Mouse (Mus musculus): Measurements from ENCODE around the gene Itgal. TPM values are rescaled to one million over a fixed set of nuclear protein-coding genes. Genes with fewer than 3 reads are reported as not detected.

Itgal gene
- 239 and 332 TPM in 2 replicates for total RNA-seq (2023)

DNA sequence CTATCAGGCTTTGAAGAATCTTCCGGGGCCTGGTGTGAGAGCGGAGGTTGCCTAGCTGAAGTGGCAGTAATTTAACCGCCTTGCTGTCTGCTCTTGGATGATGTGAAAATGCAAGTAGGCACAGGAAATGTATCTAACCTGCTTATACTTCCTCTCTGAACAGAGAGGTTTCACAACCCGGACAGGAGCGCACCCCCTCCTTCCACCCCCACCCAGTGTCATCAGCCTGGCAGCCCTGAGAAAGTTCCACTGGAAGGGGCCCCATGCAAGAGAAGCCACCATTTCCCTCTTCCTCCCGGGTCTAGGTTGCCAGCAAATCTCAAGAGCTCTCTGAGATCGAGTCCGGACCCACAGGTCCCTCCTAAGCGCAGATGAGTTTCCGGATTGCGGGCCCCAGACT lies at the start of gene Itgal:
Gene Itgal, plus strand, starts transcription at position 163 of the 400 bp plus-strand sequence.

DNA sequence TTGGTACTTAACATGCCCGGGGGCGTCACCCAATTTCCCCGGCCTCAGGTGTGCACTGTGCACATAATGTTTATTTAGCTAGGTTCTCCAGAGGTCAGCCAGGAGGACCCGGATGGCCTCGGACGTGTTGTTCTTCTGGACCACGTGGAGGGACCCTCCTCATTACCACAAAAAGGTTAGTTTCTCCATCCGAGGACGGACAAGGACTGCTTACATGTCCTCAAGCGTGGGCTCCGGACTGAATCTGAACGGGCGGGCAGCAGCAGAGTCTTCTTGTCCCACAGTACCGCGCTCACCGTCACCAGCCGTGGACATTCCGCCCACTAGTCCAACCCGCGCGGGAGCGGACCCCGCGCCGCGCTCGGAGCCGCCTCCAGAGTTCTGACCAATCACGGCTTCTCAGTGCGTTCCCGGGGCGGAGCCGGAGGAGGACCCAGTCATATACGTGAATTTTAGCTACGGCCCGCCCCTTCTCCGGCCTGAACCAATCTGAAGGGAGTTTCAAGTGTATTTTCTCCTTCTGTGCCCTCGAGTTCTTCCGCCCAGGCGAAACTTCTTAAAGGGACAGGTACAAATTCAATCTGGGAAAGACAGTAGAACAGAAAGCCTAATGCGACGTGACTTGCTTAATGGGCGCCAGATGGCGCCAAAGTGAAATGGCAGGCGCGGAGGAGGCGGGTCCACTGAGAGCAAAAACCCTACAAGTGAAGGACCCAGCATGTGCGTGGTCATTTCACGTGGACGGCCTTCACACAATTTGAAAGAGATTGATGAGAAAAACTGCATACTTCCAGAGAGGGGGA lies 35.5 kb upstream of the Itgal start, which contains the start of gene Dctpp1:
Gene Dctpp1, minus strand, starts transcription at position 401 of the 803 bp plus-strand sequence.

DNA sequence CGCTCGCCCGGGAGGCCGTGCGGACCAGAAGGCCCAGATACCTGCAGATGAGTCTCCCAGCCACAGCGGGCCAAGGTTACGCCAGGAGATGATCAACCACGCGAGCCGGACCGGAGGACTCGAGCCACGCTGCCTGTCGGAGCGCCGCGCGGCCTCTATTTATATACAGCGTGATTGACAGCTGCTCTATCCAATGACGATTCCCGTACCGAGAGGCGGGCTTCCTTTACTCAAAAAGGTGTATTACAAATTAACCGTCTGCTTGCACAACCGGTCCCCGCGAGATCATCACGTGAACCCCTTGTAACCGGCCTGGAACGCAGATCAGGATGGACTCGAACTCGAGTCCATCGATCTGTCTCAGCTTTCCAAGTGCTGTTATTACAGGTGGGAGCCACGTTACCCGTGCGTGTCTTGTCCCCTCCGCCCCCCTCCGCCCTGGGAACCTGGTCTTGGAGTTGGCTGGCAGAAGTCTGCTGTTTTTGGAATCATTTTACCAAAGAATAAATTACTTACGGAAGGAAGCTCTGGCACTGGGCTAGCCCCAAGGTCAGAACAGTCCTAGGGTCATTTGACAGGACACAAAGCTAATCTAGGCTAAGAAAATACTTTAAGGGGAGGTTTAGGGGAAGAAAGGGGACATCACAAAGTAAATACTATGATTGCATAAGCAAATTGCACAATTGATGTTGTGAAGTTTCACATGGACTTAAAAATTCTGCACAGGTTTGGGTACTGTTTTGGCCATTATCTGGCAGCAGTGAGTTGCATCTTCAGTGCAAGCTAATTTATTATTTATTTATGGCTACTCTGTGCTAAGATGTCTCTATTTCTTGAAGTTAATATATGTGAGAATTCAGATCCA lies 21.9 kb upstream of the Itgal start, which contains the start of gene Sephs2:
Gene Sephs2, minus strand, starts transcription at position 131 of the 865 bp plus-strand sequence.

DNA sequence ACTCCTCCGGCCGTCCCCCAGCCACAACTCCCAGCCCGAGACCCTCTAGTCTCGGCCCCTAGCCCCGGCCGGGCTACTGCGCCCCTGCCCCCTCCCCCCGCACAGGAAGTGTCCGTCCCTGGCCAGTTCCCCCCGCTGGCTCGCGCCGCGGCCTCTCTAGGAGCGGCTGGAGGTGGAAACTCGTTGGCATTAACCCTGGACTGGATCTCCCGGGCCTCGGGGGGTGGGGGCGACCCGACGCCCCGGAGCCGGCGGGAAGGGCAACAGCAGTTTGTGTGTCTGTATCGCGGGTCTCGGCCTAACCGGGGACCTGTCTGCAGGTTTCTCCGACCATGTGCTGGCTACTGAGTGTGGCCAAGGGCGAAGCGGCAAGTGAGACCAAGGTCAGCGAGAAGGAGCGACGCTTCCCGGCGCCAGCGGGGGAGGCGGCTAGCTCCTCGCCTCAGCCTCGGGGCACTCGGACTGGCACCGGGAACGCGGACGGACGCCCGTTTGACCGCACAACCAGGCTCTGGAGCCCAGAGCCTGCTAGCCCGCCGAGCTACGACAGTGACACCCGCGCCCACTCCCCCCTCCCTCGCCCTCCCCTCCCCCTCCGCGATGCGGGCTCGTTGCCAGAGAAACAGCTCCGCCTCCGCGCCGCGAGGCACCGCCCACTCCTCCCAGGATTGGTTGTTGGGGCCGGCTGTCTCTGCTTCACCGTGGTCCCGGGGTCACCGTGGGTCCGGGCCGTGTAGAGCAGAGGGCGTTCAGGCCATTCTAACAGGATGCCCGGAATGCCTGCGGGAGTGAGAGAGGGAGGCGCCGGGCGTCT lies 49.7 kb downstream of the Itgal start, which contains the start of gene Zfp768:
Gene Zfp768, minus strand, starts transcription at position 78 of the 814 bp plus-strand sequence.

DNA sequence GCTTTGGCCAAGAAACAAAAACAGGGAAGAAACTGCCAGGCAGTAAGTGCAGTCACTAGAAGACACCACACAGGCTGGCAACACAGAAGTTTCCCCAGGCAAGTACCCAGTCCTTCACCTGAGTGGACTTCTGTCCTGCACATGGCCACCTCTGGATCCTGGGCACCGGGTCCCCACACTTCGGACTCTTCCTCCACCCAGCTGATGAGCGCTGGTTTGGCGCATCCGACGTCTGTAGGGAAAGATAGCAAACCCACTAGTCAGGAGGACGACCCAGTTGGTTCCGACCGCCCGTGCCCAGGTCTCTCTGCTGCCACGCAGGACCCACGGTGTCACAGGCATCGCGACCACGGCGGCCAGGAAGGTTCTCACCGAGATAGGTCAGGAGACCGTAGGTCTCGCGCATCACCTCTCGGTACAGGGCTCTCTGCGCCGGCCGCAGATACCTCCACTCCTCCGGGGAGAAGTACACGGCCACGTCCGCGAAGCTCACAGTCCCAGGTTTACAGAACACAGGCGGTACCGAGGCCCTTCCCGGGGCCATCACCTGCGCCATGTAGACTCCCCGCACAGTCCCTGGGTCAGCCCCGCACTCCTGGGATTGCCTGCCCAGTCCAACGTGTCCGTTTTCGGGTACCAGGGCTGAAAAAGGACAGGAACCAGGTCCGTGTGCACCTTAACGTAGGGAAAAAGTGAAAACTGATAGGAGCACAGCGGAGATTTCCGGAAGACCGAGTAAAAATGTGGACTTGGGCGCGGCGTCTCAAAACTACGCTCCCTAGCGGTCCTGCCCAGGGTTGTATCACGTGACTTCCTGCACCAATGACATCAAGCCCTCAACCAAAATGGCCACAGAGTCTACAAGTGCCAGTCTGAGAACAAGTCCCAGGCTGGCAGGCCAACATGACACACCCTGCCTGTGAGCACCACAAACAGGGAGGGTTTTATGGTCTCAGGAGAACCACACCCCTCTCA lies 79.5 kb downstream of the Itgal start, which contains the start of gene Zfp747:
Gene Zfp747, minus strand, starts transcription at position 780 of the 975 bp plus-strand sequence.

Other genes with a start within 250 kb of the Itgal start
- gene Zg16, start 208.9 kb upstream of the Itgal start, total RNA-seq (2023), result 1.2 TPM in 1 of 2 replicates, not detected in the other
- 155 and 172 TPM in 2 replicates for gene AI467606, start 204.9 kb upstream of the Itgal start, total RNA-seq (2023)
- gene Qprt, start 174.0 kb upstream of the Itgal start, total RNA-seq (2023), result 2.0 and 3.8 TPM in 2 replicates
- gene Spn, start 158.4 kb upstream of the Itgal start, total RNA-seq (2023), result 96.9 and 102 TPM in 2 replicates
- 47.6 and 62.2 TPM in 2 replicates for gene Cd2bp2, start 100.2 kb upstream of the Itgal start, total RNA-seq (2023)
- gene Tbc1d10b, start 87.8 kb upstream of the Itgal start, total RNA-seq (2023), result 106 and 122 TPM in 2 replicates
- 6.7 and 11.1 TPM in 2 replicates for gene Mylpf, start 87.4 kb upstream of the Itgal start, total RNA-seq (2023)
- gene Zfp553, start 63.2 kb upstream of the Itgal start, total RNA-seq (2023), result 2.8 and 4.0 TPM in 2 replicates
- 107 and 123 TPM in 2 replicates for gene Sept1, start 63.1 kb upstream of the Itgal start, total RNA-seq (2023)
- gene Zfp771, start 52.0 kb upstream of the Itgal start, total RNA-seq (2023), result 3.2 and 4.7 TPM in 2 replicates
- 18.4 and 20.9 TPM in 2 replicates for gene Dctpp1, start 35.6 kb upstream of the Itgal start, total RNA-seq (2023)
- 150 and 202 TPM in 2 replicates for gene Sephs2, start 22.2 kb upstream of the Itgal start, total RNA-seq (2023)
- gene Zfp768, start 49.3 kb downstream of the Itgal start, total RNA-seq (2023), result 7.5 and 8.1 TPM in 2 replicates
- 3.9 and 5.9 TPM in 2 replicates for gene Zfp747, start 79.8 kb downstream of the Itgal start, total RNA-seq (2023)
- gene 9130019O22Rik, start 90.9 kb downstream of the Itgal start, total RNA-seq (2023), result 1.3 and 1.5 TPM in 2 replicates
- 1.1 and 1.4 TPM in 2 replicates for gene E430018J23Rik, start 97.4 kb downstream of the Itgal start, total RNA-seq (2023)
- gene Zfp764, start 110.6 kb downstream of the Itgal start, total RNA-seq (2023), result 1.5 and 2.2 TPM in 2 replicates
- gene Zfp688, start 125.8 kb downstream of the Itgal start, total RNA-seq (2023), result 13.2 and 14.6 TPM in 2 replicates
- 2.1 and 3.1 TPM in 2 replicates for gene Zfp689, start 152.9 kb downstream of the Itgal start, total RNA-seq (2023)
- gene Prr14, start 163.4 kb downstream of the Itgal start, total RNA-seq (2023), result 153 and 167 TPM in 2 replicates
- gene Fbrs, start 182.9 kb downstream of the Itgal start, total RNA-seq (2023), result 324 and 414 TPM in 2 replicates
- 77.3 and 96.9 TPM in 2 replicates for gene Srcap, start 215.7 kb downstream of the Itgal start, total RNA-seq (2023)
- 16.4 and 27.7 TPM in 2 replicates for gene Gm42715, start 223.3 kb downstream of the Itgal start, total RNA-seq (2023)